Comparison of ENCODE assay signal across 8 mouse cellular contexts in the genomic region with DNA sequence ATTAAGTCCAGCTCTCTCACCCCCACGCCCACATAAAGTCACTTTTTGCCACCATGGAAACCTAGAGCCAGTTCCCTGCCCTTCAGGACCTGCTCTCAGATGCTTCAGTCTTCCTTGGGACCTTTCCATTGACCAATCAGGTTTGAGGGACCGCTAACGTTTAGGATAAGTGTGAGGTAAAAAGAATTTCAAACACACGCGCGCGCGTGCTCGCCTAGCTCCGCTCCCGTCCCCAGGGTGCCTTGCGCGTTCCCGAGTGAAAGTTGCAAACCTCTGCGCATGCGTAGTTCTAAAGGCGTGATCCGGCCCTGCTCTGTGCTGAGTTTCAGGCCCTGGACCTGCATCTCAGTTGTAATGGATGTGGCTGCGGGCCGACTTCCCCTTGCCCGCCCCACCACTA. TPM values are rescaled to one million over a fixed set of nuclear protein-coding genes. Genes with fewer than 3 reads are reported as not detected.
DNase-seq lines count a peak whose midpoint lies in the region; ATAC-seq and TF ChIP-seq lines count a peak whose summit lies in the region.

No protein-coding gene starts in this region.

- no peaks in the 10 kb centered on the region for H3K27me3 ChIP-seq in hindbrain, embryonic 11.5 days (ENCODE audit: control insufficient read depth, insufficient read depth, low read length)
- no peaks in the 10 kb centered on the region for H3K27me3 ChIP-seq in lung, embryonic 16.5 days (ENCODE audit: control insufficient read depth, insufficient read depth, low read depth, low read length)
- no peaks in the 10 kb centered on the region for H3K27me3 ChIP-seq in thymus, adult 2 months (ENCODE audit: control insufficient read depth, insufficient read depth, low read length)

- no peaks in the 10 kb centered on the region for H3K4me1 ChIP-seq in hindbrain, embryonic 11.5 days (replicated peaks; ENCODE audit: control insufficient read depth, insufficient read depth, low read length)
- 0 out of 2 replicates have a peak, but pooled peaks cover 2% of the 10 kb centered on the region for H3K4me1 ChIP-seq in lung, embryonic 16.5 days (replicated peaks; ENCODE audit: control insufficient read depth, insufficient read depth, low read length)
- H3K4me1 ChIP-seq in thymus, adult 2 months (replicated peaks; ENCODE audit: control insufficient read depth, insufficient read depth, low read length): peaks cover 10% of the 10 kb centered on the region

- TF ChIP-seq POLR2A in thymus, adult 2 months (IDR thresholded peaks at IDR 0.05; ENCODE audit: control insufficient read depth, extremely low read depth, insufficient read depth, low read length, poor library complexity): no peak

- WGBS in hindbrain, embryonic 11.5 days: 38% methylated on average over 21 of the region's 21 CpGs
- WGBS in lung, embryonic 16.5 days: 35% methylated on average over 21 of the region's 21 CpGs
- WGBS in thymus, adult 2 months: 40% methylated on average over 21 of the region's 21 CpGs

- no peak overlapping the region for H3K27ac ChIP-seq in hindbrain, embryonic 11.5 days (ENCODE audit: low read depth, low read length)
- H3K27ac ChIP-seq in lung, embryonic 16.5 days (ENCODE audit: low read length): no peak overlapping the region; the same call in 1 of the 2 replicates
- no peak overlapping the region for H3K27ac ChIP-seq in thymus, adult 2 months (ENCODE audit: control insufficient read depth, insufficient read depth, low read length)

- H3K9ac ChIP-seq in hindbrain, embryonic 11.5 days (ENCODE audit: low read depth, low read length): no peak overlapping the region
- H3K9ac ChIP-seq in lung, embryonic 16.5 days (ENCODE audit: low read length): peak overlapping the region; percentile 52

- no peak for TF ChIP-seq CTCF in thymus, adult 2 months (IDR thresholded peaks at IDR 0.05; ENCODE audit: borderline replicate concordance, control insufficient read depth, extremely low read depth, insufficient read depth, low read length, poor library complexity)

- ATAC-seq in frontal cortex, adult (ENCODE audit: low TSS enrichment): peak; percentile 71; the same call in 1 of the 2 replicates
- ATAC-seq in hindbrain, embryonic 11.5 days (ENCODE audit: low FRiP score): no peak
- peak; percentile 59 for ATAC-seq in lung, embryonic 16.5 days (ENCODE audit: low read depth)
- peak; percentile 51 for ATAC-seq in neutrophil, adult 5-6 weeks (ENCODE audit: extremely low read depth, insufficient number of reproducible peaks, low FRiP score, poor library complexity, severe bottlenecking)

- H3K9me3 ChIP-seq in hindbrain, embryonic 11.5 days (ENCODE audit: control insufficient read depth, low read length): no peaks in the 10 kb centered on the region
- H3K9me3 ChIP-seq in lung, embryonic 16.5 days (ENCODE audit: control insufficient read depth, low read length): no peaks in the 10 kb centered on the region

- peak overlapping the region; percentile 22 for H3K4me2 ChIP-seq in hindbrain, embryonic 11.5 days (replicated peaks; ENCODE audit: low read depth, low read length)
- peak overlapping the region; percentile 65 for H3K4me2 ChIP-seq in lung, embryonic 16.5 days (ENCODE audit: low read depth, low read length)

- H3K4me3 ChIP-seq in hindbrain, embryonic 11.5 days (ENCODE audit: low read depth, low read length): no peak overlapping the region
- H3K4me3 ChIP-seq in lung, embryonic 16.5 days (ENCODE audit: low read length): peak overlapping the region; percentile 45
- H3K4me3 ChIP-seq in thymus, adult 2 months (ENCODE audit: control insufficient read depth, insufficient read depth, low read length): peak overlapping the region; percentile 43

- DNase-seq in ES-CJ7 (ENCODE audit: low read depth, low spot score): peak; percentile 92
- peak; percentile 52 for DNase-seq in cerebellum, adult 9-10 months
- peak; percentile 75 for DNase-seq in hindbrain, embryonic 11.5 days (ENCODE audit: low spot score)
- peak; percentile 62 to 75 for DNase-seq in layer of hippocampus, postnatal 10 days (ENCODE audit: low spot score in 2 of 2)
- peak; percentile 74 for DNase-seq in thymus, adult 2 months

- no peaks in the 10 kb centered on the region for H3K36me3 ChIP-seq in hindbrain, embryonic 11.5 days (ENCODE audit: control insufficient read depth, insufficient read depth, low read length)
- H3K36me3 ChIP-seq in lung, embryonic 16.5 days (ENCODE audit: control insufficient read depth, insufficient read depth, low read length): no peaks in the 10 kb centered on the region
- peaks cover 8% of the 10 kb centered on the region for H3K36me3 ChIP-seq in thymus, adult 2 months (ENCODE audit: control insufficient read depth, insufficient read depth, low read length)

RNA-seq across cellular contexts. Expression of a gene that starts 12.6 kb away (rescaled TPM):
- 8.8 and 10.9 TPM in 2 replicates for polyA plus RNA-seq in hindbrain, embryonic 11.5 days (2014; fragmentation: Nextera tagmentation; extraction: Ambion mirVana)
- total RNA-seq in layer of hippocampus, postnatal 10 days (2021): 1 to 10 TPM; 5.5 to 7.3 TPM
- polyA plus RNA-seq in lung, embryonic 16.5 days (2015; fragmentation: Nextera tagmentation; extraction: Ambion mirVana): 16.3 and 17.8 TPM in 2 replicates
- total RNA-seq in neutrophil, adult 5-6 weeks (2017): 19.3 and 20.5 TPM in 2 replicates
- polyA plus RNA-seq in thymus, adult 2 months (2012; rRNA removed): 98.0 and 106 TPM in 2 replicates

RNA-seq across cellular contexts. Expression of a gene that starts 36.4 kb away (rescaled TPM):
- 18.0 and 19.6 TPM in 2 replicates for polyA plus RNA-seq in hindbrain, embryonic 11.5 days (2014; fragmentation: Nextera tagmentation; extraction: Ambion mirVana)
- 10 to 100 TPM; 23.3 to 24.9 TPM for total RNA-seq in layer of hippocampus, postnatal 10 days (2021)
- 21.3 and 26.2 TPM in 2 replicates for polyA plus RNA-seq in lung, embryonic 16.5 days (2015; fragmentation: Nextera tagmentation; extraction: Ambion mirVana)
- 10.0 and 20.0 TPM in 2 replicates for total RNA-seq in neutrophil, adult 5-6 weeks (2017)
- polyA plus RNA-seq in thymus, adult 2 months (2012; rRNA removed): 28.3 and 30.2 TPM in 2 replicates

RNA-seq across cellular contexts. Expression of a gene that starts 36.6 kb away (rescaled TPM):
- 21.7 and 26.2 TPM in 2 replicates for polyA plus RNA-seq in hindbrain, embryonic 11.5 days (2014; fragmentation: Nextera tagmentation; extraction: Ambion mirVana)
- 10 to 100 TPM; 67.8 to 70.3 TPM for total RNA-seq in layer of hippocampus, postnatal 10 days (2021)
- polyA plus RNA-seq in lung, embryonic 16.5 days (2015; fragmentation: Nextera tagmentation; extraction: Ambion mirVana): 4.5 and 4.8 TPM in 2 replicates
- 14.9 and 16.5 TPM in 2 replicates for total RNA-seq in neutrophil, adult 5-6 weeks (2017)
- 37.9 and 39.4 TPM in 2 replicates for polyA plus RNA-seq in thymus, adult 2 months (2012; rRNA removed)

RNA-seq across cellular contexts. Expression of a gene that starts 54.9 kb away (rescaled TPM):
- 82.5 and 88.2 TPM in 2 replicates for polyA plus RNA-seq in hindbrain, embryonic 11.5 days (2014; fragmentation: Nextera tagmentation; extraction: Ambion mirVana)
- total RNA-seq in layer of hippocampus, postnatal 10 days (2021): 10 to 100 TPM; 24.1 to 26.5 TPM
- polyA plus RNA-seq in lung, embryonic 16.5 days (2015; fragmentation: Nextera tagmentation; extraction: Ambion mirVana): 47.6 and 50.2 TPM in 2 replicates
- total RNA-seq in neutrophil, adult 5-6 weeks (2017): 8.7 and 12.2 TPM in 2 replicates
- 32.9 and 37.7 TPM in 2 replicates for polyA plus RNA-seq in thymus, adult 2 months (2012; rRNA removed)

RNA-seq across cellular contexts. Expression of a gene that starts 55.2 kb away (rescaled TPM):
- 12.8 and 13.8 TPM in 2 replicates for polyA plus RNA-seq in hindbrain, embryonic 11.5 days (2014; fragmentation: Nextera tagmentation; extraction: Ambion mirVana)
- 10 to 100 TPM in 1 of 2 experiments, 1 to 10 TPM in 1; 9.9 to 10.8 TPM for total RNA-seq in layer of hippocampus, postnatal 10 days (2021)
- polyA plus RNA-seq in lung, embryonic 16.5 days (2015; fragmentation: Nextera tagmentation; extraction: Ambion mirVana): 0.08 and 0.10 TPM in 2 replicates
- total RNA-seq in neutrophil, adult 5-6 weeks (2017): 0.93 and 1.4 TPM in 2 replicates
- polyA plus RNA-seq in thymus, adult 2 months (2012; rRNA removed): 0.26 and 0.34 TPM in 2 replicates
